Mouse (Mus musculus): ENCODE measurements around the gene Mfsd4b5.
"Not testable (repeated sequence)": the region's sequence is repeated elsewhere in the genome, so short reads cannot be mapped to it uniquely, and the experiment has no call there.

Gene Mfsd4b5

GRCm38 (mm10) chr10:39974982-39975381 lies 11.5 kb downstream of the Mfsd4b5 start:
- in situ Hi-C loops (cut with MboI; ENCODE audit: unreplicated experiment in 2 of 2), result no loop called here

- in situ Hi-C loops (cut with MboI; ENCODE audit: unreplicated experiment in 2 of 2), result no loop called here
Measured at GRCm38 (mm10) chr10:39967512-39967911, 18.9 kb downstream of the Mfsd4b5 start.

- in situ Hi-C loops (cut with MboI; ENCODE audit: unreplicated experiment in 2 of 2), result no loop called here
Measured at GRCm38 (mm10) chr10:39961906-39962305, 24.5 kb downstream of the Mfsd4b5 start.

DNA sequence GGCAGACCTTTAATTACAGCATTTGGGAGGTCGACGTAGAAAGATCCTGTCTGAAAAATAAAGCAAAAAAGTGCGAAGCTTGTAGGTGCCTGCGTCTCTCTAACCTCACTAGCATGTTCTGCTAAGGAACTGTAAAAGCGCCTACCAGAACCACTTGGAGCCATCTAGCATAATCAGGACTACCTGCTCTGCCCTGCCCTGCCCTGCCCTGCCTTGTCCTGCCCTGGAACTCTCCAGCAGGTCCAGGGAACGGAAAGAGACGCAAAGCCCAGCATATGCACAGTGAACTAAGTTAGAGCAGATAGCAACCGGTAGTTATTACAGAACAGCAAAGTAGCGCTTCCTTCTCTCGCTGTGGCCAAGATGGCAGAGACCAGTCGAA lies 26.0 kb downstream of the Mfsd4b5 start:
- in situ Hi-C loops (cut with MboI; ENCODE audit: unreplicated experiment in 2 of 2), result no loop called here

DNA sequence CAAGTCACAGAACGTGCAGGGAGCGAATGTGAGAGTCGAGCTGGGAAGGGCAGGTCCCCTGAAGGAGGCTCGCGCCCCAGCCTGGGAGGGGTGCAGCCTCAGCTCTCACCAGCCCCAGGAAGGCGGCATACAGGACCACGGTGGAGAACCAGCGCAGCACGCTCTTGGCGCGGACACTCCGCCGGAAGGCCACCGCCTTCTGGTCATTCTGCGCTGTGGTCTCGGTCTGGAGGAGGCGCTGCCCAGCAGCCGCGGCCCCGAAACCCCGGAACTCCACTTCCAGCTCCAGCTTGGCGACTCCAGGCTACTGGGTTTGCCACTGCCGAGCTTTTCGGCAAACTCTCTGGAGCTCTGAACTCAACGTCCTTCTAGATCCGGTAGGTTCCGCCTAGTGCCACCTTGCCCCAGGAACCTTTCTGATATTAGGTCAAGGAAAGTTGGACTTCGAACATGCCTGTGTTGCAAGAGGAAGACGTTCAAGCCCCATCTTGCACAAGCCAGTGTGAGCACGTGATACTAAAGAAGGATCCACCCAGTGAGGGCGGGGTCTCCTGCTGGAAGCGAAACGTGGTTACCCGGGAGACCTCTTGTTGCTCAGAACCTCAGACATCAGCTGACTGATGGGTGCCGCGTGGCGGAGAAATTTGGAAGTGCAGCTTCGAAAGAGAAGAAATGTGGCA lies 26.5 kb downstream of the Mfsd4b5 start, which contains the start of gene Mfsd4b3:
Gene Mfsd4b3 (minus strand): TSS at position 393 of the 680 bp plus-strand sequence.
- in situ Hi-C loops (cut with MboI; ENCODE audit: unreplicated experiment in 2 of 2), result loop anchor here in 1 of 2 experiments (10.0 kb wide), 1 partner anchor 255 kb away; no protein-coding TSS in a partner anchor

DNA sequence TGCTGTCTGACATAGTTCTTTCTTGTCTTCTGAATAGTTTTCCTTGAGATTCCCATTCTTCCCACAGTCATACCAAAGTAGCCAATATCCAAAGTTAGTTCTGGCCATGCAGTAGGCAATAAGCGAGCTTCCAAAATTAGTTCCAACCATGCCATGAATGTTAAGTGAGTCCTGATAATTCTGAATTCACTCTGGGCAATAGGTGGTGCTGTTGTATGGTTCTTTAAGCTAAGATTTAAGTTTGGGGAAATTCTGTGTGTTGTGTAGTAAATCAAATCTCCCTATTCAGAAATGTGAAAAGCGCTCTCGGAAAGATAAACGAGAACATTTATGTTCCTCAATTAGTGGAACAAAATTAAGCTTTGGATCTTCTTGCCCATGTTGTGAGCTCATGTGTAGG lies 28.2 kb downstream of the Mfsd4b5 start:
- in situ Hi-C loops (cut with MboI; ENCODE audit: unreplicated experiment in 2 of 2), result loop anchor here in 1 of 2 experiments (10.0 kb wide), 1 partner anchor 257 kb away; no protein-coding TSS in a partner anchor

DNA sequence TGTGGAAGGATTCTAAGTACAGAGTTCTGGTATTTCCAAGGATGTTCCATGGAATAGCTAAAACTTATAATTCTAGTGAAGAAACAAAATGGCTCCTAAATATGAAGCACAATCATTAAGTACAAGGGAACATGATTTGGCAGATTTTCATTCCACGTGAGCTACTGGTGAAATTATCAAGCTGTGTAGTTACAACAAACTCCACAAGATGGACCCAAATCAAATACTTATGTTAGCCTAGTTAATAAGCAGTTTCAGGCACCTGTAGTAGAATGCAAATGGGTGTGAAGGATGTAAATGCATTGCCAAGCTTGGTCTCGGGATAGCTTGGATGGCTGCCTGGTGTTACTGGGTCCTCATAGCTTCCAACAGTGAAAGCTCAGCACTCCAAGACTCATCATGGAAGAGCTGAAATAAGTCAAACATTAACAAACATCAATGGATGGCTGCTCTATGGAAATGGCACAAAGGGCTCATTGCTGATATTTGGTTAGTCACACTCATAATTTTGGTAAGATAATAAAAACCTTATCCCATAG lies 30.0 kb downstream of the Mfsd4b5 start:
- in situ Hi-C loops (cut with MboI; ENCODE audit: unreplicated experiment in 2 of 2), result loop anchor here in 1 of 2 experiments (10.0 kb wide), 1 partner anchor 258 kb away; no protein-coding TSS in a partner anchor

DNA sequence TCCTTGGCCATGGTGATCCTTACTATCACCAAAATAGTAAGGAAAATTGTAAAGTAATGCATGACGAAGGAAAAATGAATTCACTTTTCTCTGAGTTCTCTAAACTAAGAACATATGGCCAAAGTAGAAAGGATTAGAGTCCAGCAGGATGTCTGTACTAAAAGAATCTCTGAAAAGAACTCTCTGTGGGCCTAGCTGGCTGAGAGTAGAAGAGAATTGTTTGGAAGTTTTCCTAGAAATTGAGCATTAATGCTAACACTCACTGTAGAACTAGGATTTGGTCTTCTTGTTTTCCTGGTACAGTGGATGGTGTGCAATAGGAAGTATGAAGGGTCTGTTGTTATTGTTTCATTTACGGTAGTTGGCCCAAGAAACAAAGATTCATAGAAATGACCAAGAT lies 31.3 kb downstream of the Mfsd4b5 start:
- in situ Hi-C loops (cut with MboI; ENCODE audit: unreplicated experiment in 2 of 2), result loop anchor here in 1 of 2 experiments (10.0 kb wide), 1 partner anchor 260 kb away; no protein-coding TSS in a partner anchor

DNA sequence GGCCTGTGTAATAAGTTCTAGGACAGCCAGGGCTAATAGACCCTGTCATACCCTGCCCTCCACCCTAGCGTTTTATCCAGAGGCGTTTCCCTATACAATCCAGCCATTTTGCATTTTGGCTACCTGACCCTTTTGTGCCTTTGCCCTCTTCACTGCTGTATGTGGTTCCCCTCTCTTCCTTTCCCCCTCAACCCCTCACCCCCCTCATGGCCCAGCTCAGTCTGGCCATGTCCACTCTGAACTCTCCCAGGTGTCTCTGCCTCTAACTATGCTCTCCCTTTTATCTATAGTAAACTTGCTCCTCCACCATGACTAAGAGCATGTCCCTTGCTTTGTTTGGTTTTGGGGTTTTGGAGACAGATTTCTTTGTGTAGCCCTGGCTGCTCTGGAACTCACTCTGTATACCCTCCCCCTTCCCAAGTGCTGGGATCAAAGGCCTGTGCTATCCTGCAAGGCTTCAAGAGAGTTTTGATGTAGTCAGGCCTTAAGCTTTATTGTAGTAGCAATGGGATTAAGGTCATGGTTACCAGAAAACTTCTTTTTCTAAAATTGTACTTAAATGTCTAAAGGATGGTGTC lies 37.0 kb downstream of the Mfsd4b5 start:
- in situ Hi-C loops (cut with MboI; ENCODE audit: unreplicated experiment in 2 of 2), result no loop called here

GRCm38 (mm10) chr10:39947195-39947594 lies 39.3 kb downstream of the Mfsd4b5 start:
- in situ Hi-C loops (cut with MboI; ENCODE audit: unreplicated experiment in 2 of 2), result not testable (repeated sequence)

DNA sequence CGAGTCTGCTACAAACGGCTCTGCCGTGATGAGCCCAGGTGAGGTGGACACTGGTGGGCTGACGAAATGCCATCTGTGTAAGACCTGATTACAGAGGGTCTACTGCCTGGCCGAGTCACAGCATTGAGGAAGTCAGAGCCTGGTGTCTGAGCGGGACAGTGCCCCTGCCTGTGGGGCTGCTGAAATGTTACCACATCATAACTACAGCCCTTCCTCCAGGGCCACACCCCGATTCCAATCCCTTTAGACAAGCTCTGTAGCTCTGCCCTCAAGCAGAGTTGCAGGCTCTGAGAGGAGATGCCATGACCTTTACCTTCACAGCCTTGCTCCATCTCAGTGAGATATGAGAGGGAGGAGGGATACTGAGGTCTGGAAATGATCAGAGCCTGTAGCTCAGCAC lies 49.9 kb downstream of the Mfsd4b5 start:
- in situ Hi-C loops (cut with MboI; ENCODE audit: unreplicated experiment in 2 of 2), result no loop called here

- in situ Hi-C loops (cut with MboI; ENCODE audit: unreplicated experiment in 2 of 2), result no loop called here
Measured at GRCm38 (mm10) chr10:39926616-39927139, 59.8 kb downstream of the Mfsd4b5 start, which contains the start of gene Mfsd4b2. Gene Mfsd4b2 (minus strand): TSS chr10:39926923.

DNA sequence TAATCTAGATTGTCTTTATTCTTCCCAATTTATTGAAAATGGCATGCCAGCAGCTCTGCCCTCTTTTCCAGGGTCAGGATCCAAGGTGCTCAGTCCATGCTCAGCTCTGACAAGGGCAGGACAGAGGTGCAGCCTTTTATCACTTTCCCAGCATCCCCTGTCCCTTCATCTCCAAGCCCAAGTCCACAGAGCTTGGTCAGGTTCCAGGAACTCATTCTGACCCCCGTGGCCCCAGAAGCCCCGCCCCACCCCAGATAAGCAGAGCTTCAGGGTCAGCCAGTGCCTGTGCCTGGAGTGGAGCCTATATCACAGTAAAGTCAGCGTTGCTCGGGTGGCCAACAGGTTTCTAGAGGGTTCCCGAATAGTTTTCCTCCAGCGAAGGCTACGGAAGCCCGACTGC lies 61.9 kb downstream of the Mfsd4b5 start:
- in situ Hi-C loops (cut with MboI; ENCODE audit: unreplicated experiment in 2 of 2), result not testable (repeated sequence)

- in situ Hi-C loops (cut with MboI; ENCODE audit: unreplicated experiment in 2 of 2), result no loop called here
Measured at GRCm38 (mm10) chr10:39912616-39913015, 73.8 kb downstream of the Mfsd4b5 start.

DNA sequence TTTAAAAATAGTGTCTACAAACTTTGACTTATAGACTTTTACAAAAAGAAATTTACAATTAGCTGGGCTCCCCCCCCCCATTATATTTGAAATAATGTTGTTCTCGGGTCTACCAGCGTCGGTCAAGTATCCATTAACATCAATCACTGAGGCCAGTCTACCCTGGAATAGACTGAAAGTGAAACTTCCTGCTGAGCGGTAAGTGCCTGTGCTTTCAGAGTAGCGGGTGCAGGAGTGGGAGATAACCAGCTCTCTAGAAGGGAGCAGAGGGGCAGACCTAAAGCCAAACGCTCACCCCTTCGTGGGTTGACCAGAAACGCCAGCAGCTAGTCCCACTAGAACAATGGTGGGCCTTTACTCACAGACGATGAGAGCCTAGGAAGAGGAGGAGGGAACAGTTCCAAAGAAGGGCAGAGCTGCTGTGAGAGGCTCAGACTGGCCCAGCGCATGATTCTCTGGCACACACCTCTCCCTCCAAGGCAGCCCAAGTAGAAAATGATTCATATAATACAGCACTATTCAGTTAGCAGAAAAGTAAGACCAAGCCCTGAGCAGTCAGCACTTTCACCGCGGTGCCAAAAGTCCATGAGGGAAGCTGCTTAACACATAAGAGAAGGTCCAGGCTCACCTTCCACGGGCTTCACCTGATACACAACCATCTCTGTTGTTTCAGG lies 77.5 kb downstream of the Mfsd4b5 start:
- in situ Hi-C loops (cut with MboI; ENCODE audit: unreplicated experiment in 2 of 2), result no loop called here

Data from v-Abl transformed pro-B cells (cell line).